Mouse (Mus musculus): ENCODE results near the gene 4933405L10Rik.
A peak's percentile ranks its signal among the peaks of the same experiment; 100 is the strongest.

4933405L10Rik gene

DNA sequence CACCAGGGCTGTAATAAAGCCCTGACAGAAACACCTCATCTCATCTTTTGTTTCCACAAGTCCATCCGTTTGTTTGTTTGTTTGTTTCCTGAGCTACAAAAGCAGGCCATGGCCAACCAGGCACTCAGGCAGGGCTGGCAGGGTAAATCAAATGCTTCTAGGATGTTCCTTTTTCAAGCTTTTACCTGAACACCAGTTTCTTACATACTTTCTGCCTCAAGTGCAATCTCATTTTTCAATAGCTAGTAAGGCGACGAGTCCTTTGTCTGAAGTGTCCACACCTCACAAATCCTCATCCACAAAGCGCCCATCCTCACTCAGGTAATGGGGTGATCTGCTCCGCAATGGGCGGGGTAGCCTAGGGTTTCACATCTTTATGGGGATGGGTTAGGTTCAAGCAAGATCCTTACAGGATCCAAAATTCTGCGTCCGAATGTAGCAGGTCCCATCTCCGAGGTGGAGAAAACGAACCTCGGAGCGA is 50.4 kb downstream of the 4933405L10Rik start:
- DNase-seq = no peak

- DNase-seq = peak; percentile 97
These were observed 51.0 kb downstream of the 4933405L10Rik start, which contains the start of gene Gfod2 for GRCm38 (mm10) chr8:105758277-105759108. Gene Gfod2 (minus strand): TSS chr8:105758664.

Data from kidney, adult 11 months (tissue).